Mouse (Mus musculus) thymus, adult 2 months (tissue): ENCODE measurements around the gene Afg1l.

Experiments used
- CTCF ChIP-seq: fragments of 200-500 bp; IDR thresholded peaks from 2 replicates; pipeline ENCODE4 v1.5.1; 2012; ENCODE audit warnings: mild to moderate bottlenecking, control low read depth, low read length, moderate library complexity, borderline replicate concordance; ENCODE audit not compliant: control insufficient read depth, poor library complexity, insufficient read depth; ENCODE audit errors: extremely low read depth
- POLR2A ChIP-seq: fragments of 200-500 bp; IDR thresholded peaks from 2 replicates; pipeline ENCODE4 v1.6.1; 2012; ENCODE audit warnings: mild to moderate bottlenecking, low read length, control low read depth, moderate library complexity; ENCODE audit not compliant: control insufficient read depth, poor library complexity, insufficient read depth; ENCODE audit errors: extremely low read depth

- TF ChIP-seq CTCF: no peak
- TF ChIP-seq POLR2A: no peak
These were observed 177.6 kb downstream of the Afg1l start for GRCm38 (mm10) chr10:42300805-42301204.
